Mouse (Mus musculus): ENCODE results near the gene Tnk2.

Tnk2 gene

DNA sequence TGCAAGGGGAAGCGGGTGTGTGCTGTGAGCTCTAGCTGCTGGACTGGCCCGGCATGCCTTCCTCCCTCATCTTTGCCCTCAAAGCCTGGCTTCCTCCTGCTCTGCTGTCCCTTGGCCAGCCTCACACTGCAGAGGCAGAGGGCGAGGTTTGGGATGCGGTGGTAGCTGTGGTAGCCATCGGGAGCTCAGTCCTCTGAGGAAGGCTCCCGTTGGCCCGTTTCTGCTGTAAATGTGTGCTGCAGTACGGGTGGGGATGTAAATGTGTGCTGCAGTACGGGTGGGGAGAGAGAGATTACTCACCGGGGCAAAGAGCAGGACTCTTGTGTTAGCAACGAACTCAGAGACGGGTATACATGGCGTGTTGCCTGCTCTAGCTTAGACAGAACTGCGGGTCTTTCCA lies 35.1 kb downstream of the Tnk2 start:
- DNase-seq (ENCODE audit: inconsistent ontology term): no peak

DNA sequence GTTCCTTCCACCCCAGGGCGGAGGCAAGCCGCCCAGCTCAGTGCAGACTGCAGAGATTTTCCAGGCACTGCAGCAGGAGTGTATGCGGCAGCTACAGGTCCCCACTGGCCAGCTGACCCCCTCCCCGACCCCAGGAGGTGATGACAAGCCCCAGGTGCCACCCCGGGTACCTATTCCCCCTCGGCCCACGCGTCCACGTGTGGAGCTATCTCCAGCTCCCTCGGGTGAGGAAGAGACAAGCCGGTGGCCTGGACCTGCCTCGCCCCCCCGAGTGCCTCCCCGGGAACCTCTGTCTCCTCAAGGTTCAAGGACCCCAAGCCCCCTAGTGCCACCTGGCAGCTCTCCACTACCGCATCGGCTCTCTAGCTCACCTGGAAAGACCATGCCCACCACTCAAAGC lies 36.3 kb downstream of the Tnk2 start:
- no peak for DNase-seq (ENCODE audit: inconsistent ontology term)

DNA sequence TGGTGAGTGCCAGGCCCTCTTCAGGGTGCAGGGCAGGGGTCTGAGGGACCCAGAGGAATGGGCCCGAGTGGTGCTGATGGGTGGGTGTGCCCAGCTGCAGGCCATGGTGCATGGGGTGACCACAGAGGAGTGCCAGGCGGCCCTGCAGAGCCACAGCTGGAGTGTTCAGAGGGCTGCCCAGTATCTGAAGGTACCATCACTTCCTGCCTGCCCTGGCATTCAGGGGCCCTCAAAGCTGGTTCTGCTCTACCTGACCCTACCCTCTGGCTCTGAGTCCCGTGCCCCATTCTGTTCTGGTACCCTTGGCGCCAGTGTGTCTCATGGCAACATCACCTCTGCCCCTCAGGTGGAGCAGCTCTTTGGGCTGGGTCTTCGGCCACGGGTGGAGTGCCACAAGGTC lies 37.1 kb downstream of the Tnk2 start:
- DNase-seq (ENCODE audit: inconsistent ontology term): no peak

DNA sequence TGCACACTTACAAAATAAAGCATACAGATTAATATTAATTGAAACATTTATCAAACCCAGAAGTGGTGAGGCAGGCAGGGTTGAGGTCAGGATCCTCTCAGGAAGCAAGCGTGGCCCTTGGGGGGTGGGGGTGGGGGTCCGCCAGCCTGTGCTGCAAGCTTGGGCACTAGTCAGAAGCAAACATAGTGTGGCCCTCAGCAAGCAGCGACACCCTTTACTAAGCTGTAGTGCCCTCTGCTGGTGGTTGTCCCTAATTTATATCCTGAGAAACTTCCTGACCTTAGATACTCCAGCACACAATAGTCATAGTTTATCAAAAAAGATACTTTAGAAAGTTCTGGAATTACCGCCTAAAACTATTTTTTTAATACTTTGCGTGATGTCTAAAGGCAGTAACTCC lies 38.5 kb downstream of the Tnk2 start:
- peak; percentile 70 for DNase-seq (ENCODE audit: inconsistent ontology term)

DNA sequence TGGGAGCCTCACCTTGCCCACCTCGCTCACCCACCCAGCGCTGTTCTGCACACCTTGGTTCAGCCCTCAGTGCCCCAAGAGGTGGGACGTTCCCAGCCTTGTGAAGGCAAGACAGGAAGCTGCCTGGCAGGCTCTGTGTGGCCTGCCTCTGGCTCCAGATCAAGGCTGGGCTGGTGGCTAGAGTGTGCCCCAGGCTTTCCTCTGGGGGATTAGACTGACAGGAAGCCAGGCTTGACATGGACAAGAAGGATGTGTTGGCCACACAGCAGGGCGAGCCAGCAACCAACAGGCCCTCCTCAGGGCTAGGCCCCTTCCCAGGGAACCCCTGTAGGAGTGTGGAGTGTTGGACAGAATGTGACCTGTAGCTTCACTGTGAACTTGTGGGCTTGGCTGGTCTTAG lies 39.2 kb downstream of the Tnk2 start:
- no peak for DNase-seq (ENCODE audit: inconsistent ontology term)

DNA sequence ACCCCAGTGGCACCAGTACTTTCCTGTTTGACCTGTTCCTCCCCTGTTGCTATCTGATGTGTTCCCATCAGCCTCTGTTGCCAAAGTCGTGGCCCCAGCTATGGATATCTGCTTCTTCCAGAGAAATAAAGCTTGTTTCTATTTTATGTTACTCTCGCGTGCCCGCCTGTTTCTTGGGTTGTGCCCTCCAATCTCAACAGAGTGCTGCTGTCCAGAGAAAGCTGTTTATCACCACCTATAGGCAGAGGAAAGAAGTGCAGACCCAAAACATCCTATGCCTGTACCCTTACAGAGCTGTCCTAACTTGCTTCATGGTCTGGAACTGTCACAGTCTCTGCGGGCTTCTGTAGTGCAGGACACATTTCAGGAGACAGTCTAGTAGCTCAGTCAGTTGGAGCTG lies 39.7 kb downstream of the Tnk2 start:
- no peak for DNase-seq (ENCODE audit: inconsistent ontology term)

DNA sequence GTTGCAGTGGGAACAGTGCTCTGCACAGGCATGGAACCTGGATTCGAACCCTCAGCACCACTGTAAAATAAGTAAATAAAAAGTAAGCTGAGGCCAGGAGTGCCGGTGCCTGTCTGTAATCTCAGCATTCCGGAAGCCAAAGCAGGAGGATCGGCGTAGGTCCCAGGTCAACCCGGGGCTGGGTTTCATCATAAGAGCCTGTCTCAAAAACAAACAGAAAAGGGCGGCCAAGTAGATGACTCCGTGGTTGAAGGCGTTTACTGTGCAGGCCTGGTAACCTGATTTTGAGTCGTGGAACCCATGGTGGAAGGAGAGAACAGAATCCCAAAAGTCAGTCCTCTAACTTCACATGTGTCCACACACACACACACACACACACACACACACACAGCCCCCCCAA lies 41.7 kb downstream of the Tnk2 start:
- DNase-seq (ENCODE audit: inconsistent ontology term): no peak

DNA sequence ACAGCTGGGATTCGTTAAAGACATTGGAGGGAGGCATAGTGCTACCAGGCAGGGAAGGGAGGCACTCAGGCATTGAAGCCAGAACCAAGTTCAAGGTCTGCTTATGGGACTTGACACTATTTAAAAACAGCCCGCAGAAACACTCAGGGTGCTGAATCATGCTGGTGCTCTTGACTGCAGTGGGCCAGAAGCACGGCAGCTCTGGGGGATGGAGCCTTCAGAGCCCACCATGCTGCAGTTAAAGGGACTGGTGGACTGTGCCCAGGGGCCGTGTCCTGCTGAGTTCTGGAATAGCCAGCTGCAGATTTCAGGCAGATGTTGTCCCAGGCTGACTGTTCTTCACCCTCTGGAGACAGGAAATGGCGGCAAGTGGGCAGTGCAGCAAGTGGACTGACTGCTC lies 42.3 kb downstream of the Tnk2 start:
- DNase-seq (ENCODE audit: inconsistent ontology term): no peak

DNA sequence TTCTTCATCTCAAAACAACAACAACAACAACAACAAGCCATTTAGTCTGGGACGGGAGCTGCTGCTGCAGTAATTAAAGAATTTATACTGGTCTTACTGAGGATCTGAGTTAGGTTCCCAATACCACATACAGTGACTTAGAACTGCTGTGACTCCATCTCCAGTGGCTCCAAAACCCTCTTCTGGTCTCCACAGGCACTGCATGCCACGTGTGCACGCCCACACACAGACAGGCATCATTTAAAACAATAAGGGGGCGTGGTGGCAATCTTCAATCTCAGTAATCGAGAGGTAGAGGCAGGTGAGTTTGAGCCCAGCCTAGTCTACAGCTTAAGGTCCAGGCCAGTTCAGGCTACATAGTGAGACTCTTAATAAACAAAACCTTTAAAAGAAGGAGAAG lies 43.5 kb downstream of the Tnk2 start:
- DNase-seq (ENCODE audit: inconsistent ontology term): no peak

DNA sequence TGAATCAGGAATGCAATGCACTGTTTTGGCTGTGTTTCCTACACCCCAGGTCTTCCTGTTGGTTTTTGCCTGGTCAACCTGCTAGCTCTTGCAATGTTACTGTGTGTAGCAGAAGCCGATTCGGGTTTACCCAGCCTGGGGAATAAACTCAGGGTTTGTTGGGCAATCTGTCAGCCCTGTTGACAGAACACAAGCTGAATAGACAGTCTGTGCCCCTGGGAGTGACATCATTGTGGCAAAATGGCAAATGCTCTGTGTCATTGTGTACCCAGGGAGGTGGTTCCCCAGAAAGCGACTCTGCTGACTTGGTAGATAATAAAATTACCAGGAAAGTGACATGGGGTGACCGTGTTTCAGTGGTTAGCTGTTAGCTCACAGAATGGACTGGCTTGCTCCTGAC lies 45.1 kb downstream of the Tnk2 start:
- peak; percentile 40 for DNase-seq (ENCODE audit: inconsistent ontology term)

DNA sequence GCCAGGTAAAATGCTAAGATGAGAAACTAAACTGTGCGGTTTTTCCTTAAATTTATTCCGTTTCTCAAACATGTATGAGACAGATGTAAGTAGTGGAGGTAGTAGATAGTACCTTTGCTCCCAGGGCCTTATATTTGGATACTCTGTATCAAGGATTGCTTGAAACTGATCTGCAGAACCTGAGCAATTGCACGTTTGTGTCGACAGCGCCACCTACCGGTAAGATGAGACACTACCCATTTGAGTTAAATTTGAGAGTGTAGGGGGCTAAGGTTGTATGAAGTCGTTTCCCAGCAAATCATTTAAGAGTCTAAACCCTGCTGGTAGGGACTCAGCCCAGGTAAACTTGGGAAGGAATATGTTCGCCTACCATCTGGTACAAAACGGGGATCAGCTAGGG lies 45.8 kb downstream of the Tnk2 start:
- DNase-seq (ENCODE audit: inconsistent ontology term): peak; percentile 44

DNA sequence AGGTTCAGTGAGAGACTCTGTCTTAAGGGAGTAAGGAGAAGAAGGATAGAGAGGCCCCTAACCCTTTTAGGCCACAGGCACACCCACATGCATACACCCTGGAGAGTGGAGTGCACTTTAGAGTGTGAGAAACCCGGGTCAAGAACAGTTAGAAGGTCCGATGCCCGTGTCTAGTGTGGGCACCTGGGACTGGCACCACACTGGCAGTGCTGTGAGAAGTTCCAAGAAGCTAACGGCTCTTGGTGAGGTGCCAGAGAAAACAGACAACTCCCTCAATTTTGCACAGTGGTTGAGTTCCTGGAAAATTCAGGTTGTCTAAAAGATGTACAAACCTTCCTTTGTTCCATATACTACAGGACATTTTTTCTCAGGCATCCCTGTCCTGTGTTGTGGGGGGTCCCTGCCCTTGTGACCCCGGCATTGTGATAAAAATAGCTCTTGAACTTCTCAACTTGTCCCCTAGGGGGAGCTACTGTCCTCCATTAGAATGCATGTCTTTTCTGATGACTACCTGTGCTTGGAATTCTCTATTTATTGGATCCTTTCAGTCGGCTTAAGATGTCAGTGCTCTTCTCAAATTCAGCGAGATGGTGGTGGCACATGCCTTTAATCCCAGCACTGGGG lies 53.3 kb downstream of the Tnk2 start:
- peak; percentile 43 for DNase-seq (ENCODE audit: inconsistent ontology term)

DNA sequence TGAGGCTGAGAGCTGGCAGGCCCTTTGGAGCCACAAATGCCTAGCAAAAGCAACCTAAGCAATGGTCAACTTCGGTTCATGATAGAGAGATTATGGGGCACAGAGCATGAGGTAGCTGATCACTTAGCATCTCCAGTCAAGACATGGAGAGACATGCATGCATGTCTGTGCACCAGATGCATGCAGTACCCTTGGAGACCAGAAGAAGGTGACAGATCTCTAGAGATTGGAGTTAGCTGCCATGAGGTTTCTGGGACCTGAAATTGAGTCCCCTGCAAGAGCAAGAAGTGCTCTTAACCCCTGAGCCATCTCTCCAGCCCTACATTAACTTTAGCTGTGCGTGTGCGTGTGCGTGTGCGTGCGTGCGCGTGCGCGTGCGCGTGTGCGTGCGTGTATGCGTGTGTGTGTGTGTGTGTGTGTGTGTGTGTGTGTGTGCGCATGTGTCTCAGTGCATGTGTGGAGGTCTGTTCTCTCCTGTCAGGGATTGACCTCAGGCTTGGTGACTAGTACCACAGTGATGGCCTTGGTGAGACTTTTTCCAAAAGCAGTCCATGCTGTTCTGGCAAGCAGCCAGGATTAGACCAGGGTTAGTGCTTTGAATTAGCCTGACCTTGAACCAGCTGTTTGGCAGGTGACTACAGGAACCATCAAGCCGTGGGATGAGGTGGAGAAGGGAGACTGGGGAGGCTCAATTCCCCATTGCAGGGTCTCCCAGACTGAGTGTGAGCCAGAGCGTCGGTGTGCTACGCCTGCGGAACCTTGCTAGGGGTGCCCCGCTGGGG lies 54.2 kb downstream of the Tnk2 start:
- DNase-seq (ENCODE audit: inconsistent ontology term): no peak

DNA sequence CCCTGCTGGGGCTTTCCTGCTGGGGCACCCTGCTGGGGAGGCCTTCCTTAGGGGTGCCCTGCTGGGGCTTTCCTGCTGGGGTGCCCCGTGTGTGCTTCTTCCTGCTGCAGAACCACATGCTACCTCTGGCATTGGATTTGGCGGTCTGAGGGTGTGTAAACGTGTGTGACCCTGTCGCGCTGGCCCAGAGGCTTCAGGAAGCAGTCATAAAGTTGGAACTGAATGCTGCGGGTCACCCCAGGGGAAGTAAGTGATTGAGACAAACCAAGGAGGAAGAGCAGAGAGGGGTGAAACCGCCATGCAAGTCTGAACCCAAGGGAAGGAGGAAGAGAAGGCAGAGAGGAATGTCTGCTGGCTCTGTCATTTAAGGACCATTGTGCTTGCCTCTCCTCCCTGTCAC lies 54.9 kb downstream of the Tnk2 start:
- no peak for DNase-seq (ENCODE audit: inconsistent ontology term)

DNA sequence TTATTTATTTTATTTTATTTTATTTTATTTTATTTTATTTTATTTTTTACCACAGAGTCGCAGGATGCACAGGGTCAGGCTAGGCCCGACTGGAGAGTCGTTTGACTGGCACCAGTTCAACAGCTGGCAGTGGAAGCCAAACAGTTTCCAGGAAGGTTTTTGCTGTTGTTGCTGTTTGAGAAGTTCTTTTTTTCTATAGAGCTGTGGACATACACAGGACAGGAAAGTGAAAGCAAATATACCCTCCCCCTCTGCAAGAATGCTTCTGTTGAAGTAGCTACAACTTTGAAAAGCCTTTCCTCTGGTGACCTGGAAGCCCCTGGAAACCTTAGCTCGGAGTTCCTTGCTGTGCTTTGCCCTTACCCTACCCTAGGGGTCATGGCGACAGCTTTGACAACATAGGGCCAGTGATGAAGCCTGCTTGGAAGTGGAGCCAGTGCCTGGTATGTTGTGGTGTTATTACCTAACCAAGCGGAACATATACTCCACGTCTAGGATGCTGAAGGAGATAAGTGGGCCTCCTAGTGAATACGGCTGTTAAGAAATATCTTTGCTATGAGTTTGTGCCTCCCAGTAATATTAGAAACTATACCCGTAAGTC lies 59.7 kb downstream of the Tnk2 start:
- no peak for DNase-seq (ENCODE audit: inconsistent ontology term)

DNA sequence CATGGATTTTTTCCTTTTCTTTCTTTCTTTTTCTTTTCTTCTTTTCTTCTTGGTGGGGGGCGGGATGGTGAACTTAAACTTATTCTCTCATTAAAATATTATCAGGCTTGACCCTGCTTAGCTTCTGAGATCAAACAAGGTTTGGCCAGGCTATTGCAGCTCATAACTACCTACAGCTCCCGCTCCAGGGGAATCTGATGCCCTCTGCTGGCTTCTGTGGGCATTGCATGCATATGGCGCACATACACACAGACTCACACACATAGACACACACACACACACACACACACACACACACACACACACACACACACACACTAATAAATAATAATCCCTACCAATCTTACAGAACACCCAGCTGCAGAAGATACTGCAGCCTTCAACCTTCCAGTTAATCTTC lies 61.9 kb downstream of the Tnk2 start:
- DNase-seq (ENCODE audit: inconsistent ontology term): no peak

DNA sequence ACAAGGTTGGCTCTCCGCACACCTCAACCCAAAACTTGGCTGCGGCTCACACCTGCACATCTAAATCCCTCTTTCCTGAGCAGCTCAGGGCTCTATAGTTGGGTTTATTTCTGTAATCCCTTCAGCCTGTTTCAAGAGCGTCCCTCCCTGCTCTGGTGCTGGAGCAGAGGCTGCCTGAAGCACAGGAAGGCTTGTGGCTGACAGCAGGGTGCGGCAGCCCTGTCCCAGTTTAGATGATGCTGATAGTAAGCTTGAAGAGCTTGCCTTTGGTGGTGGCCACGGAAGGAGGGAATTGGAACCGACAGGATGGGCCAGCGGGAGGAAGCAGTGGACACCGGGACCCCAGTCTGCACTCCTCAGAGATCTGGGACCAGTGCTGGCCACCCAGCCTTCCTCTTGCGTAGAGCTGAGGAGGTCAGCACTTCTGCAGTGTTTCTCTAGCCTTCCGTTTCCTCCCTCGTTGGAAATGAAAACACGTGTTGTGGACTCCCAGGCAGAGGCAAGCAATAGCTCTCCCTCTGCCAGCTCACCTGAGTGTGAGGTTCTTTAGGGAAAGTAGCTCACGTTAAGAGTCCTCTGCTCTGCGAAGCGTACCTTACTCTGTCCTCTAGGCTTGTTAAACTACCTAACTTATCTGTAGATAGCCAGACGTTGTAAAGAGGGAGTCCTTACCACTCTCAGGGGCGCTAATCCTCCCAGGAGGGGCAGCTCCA lies 63.6 kb downstream of the Tnk2 start:
- no peak for DNase-seq (ENCODE audit: inconsistent ontology term)

DNA sequence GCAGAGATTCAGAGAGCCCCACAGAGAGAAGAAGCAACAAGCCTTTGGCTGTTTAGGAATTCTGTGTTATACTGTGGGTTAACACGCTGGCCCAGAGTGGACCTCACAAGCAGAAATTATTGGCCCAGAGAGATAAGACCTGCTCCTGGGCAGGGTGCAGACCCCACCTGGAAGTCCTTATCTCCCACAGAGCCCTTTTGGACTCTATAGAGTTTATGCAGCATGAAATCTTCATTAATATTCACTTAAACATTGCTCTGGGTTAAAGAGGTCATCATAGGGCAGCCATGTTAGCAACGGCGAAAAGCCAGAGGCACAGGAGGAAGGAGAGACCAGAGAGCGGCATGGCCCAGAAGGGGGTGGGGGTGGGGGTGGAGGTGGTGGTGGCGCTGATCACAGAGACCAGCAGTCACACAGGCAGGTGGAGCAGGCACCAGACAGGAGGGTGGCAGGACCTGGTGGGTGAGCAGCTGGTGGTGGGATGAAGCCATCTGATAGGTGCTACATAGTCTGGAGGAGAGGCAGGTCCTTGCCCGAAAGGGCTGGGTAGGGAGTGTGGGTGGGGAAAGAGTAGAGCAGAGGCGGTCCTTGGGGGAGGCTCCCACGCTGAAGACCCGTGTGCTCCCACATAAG lies 64.3 kb downstream of the Tnk2 start:
- no peak for DNase-seq (ENCODE audit: inconsistent ontology term)

DNA sequence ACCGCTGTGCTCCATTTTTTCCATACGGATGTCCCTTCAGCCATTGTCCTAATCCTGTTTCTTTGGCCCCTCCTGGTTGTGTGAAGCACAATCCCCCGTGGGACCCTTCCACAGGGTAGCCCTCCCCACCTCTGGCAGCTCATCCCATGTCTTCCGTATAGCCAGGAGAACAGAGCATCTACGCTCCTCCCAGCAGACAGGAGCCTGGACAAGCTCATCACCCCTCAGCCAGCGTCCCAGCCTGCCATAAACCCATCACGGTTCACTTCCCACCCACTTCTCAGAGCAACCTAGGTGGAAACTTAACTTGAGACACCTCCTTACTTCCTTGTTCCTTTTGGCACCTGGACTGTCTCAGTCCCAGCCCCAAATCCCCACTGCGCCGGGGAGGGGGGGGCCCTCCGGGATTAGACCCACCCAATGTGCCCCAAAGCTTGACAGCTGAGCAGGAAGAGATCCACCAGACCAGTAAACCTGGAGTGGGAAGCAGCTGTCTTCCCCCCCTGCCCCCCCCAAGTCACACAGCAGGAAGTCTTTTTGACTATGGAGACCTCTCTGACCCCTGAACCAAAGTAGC lies 64.9 kb downstream of the Tnk2 start:
- DNase-seq (ENCODE audit: inconsistent ontology term): no peak

DNA sequence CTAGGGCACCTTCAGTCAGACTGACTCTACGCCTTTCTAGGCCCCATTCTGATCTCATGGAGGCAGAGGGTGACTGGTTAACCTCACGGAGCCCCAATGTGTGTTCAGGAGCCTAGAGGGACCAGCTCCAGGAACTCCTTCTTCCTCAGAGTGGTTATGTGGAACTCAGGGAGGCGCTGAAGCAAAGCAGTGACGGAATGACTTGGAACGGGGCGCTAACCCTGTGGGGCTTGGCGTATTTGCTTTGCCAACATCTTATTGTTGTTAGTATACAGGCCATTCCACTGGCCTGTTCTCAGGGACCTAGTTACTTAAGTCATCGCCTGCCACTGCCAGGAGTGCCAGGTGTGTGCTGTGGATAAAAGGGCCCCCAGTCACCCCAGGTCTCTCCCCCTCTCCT lies 65.4 kb downstream of the Tnk2 start:
- DNase-seq (ENCODE audit: inconsistent ontology term): no peak

DNA sequence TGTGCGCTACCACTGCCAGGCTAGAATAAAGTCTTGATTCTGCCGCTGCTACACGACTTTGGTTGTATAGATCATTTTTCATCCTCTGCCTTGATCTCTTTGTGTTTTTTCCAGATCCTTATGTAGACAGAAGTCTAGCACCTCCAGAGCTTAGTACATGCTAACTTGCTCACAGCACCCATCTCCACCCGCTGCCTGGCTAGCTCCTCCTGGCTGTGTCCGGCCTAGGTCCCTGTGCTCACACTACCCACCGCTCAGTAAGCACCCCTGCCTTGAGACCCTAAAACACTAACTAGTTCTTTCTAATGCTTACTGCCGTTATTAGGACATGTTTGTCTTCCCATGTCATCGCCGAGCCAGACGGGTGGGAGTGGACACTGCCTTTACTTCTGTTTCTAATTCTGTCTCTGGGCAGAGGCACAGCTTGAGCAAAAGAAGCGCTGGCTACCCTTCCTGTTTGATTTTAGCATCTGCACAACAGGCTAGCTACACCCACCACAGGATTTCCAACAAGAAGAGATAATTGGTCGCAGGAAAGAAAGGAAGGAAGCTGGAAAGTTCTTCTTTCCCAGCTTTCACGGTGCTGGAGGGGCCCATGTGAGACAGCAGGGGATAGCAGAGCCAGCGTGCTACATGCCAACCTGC lies 66.9 kb downstream of the Tnk2 start:
- DNase-seq (ENCODE audit: inconsistent ontology term): no peak

Data from Muller cell, postnatal 12 days (primary cell).